Mouse (Mus musculus) liver, embryonic 15.5 days (tissue): ENCODE data around the gene Dusp3. TPM values are rescaled to one million over a fixed set of nuclear protein-coding genes. Genes with fewer than 3 reads are reported as not detected.
A peak's percentile ranks its signal among the peaks of the same experiment; 100 is the strongest.

Experiments
- ATAC-seq: fragments of 200-750 bp; cut with Nextera tagmentation; 2 replicates; pipeline ENCODE4 v1.8.0; 2017; ENCODE audit warnings: moderate number of reproducible peaks, mild to moderate bottlenecking, moderate library complexity; ENCODE audit not compliant: insufficient read depth
- H3K27ac ChIP-seq: fragments of 300-500 bp; sonication (generic); replicated peaks from 2 replicates; pipeline ENCODE4 v1.5.1; 2015; ENCODE audit warnings: mild to moderate bottlenecking, inconsistent platforms
- H3K27me3 ChIP-seq: fragments of 300-500 bp; sonication (generic); 2 replicates; pipeline ENCODE4 v1.6.1; 2015; ENCODE audit warnings: mild to moderate bottlenecking, inconsistent platforms
- H3K36me3 ChIP-seq: fragments of 300-500 bp; sonication (generic); replicated peaks from 2 replicates; pipeline ENCODE4 v1.6.1; 2015; ENCODE audit warnings: moderate library complexity, mild to moderate bottlenecking, inconsistent platforms
- H3K4me1 ChIP-seq: fragments of 300-500 bp; sonication (generic); replicated peaks from 2 replicates; pipeline ENCODE4 v1.6.1; 2015; ENCODE audit warnings: inconsistent platforms
- H3K4me2 ChIP-seq: fragments of 300-500 bp; sonication (generic); 2 replicates; pipeline ENCODE4 v1.6.1; 2015; ENCODE audit warnings: moderate library complexity, mild to moderate bottlenecking, inconsistent platforms
- H3K4me3 ChIP-seq: fragments of 300-500 bp; sonication (generic); replicated peaks from 2 replicates; pipeline ENCODE4 v1.5.1; 2015; ENCODE audit warnings: mild to moderate bottlenecking, inconsistent platforms
- H3K9ac ChIP-seq: fragments of 300-500 bp; sonication (generic); 2 replicates; pipeline ENCODE4 v1.6.1; 2015; ENCODE audit warnings: moderate library complexity, mild to moderate bottlenecking, inconsistent platforms
- H3K9me3 ChIP-seq: fragments of 300-500 bp; sonication (generic); replicated peaks from 2 replicates; pipeline ENCODE4 v1.6.1; 2016; ENCODE audit warnings: inconsistent platforms
- WGBS: fragments of 180-500 bp; shearing (Covaris S2); methylation state at CpG from one replicate; pipeline ENCODE4 v1.1.7; 2015; ENCODE audit warnings: mixed read lengths; ENCODE audit not compliant: insufficient replicate concordance; 5-methylcytosine and 5-hydroxymethylcytosine counted together
- polyA plus RNA-seq: library from polyadenylated mRNA; unstranded; fragments of >200 nt; fragmentation: Nextera tagmentation; extraction: Ambion mirVana; gene quantifications from 2 replicates; pipeline ENCODE4 v1.2.1, GENCODE M21; 2015

Dusp3 gene
- polyA plus RNA-seq, 1 experiment from 2014 or later: 7.8 TPM

DNA sequence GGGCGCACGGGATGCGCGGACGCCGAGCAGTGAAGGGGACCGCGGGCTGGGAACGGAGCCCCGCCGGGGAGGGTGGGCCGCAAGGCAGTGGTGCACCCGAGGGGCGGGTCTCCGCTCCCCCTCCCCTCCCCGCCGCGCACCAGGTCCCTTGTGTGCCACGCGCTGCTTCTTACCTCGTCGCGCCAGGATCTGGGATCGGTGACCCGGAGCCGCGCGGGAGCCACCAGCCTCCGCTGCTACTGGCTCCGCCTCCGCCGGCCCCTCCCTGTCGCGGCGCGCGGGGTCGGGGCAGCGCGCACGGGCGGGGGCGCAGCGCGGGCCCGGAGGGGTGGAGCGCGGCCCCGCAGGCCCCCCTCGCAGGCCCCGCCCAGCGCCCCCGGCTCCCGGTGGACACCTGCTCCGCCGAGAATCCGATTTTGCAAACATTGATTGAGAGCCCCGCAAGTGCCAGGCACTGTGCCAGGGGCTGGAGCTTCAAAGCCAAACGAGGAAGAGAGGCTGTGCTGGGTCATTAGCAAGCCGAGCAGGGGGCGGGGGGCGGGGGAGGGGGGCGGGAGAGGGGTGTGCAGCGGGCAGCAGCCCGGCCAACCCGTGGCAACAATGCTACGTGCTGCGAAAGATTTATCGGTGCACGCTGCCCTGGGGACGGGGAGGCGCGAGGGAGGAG lies 40.0 kb upstream of the Dusp3 start:
- peaks cover 31% of the 10 kb centered on the region for H3K4me1 ChIP-seq
- no peaks in the 10 kb centered on the region for H3K36me3 ChIP-seq
- H3K27ac ChIP-seq: no peak overlapping the region
- peak overlapping the region; percentile 81 for H3K4me2 ChIP-seq
- no peaks in the 10 kb centered on the region for H3K9me3 ChIP-seq
- H3K27me3 ChIP-seq: peaks cover 83% of the 10 kb centered on the region
- H3K9ac ChIP-seq: peak overlapping the region; percentile 18; the same call in 1 of the 2 replicates
- under 1% methylated on average over 64 of the region's 73 CpGs for WGBS
- peak overlapping the region; percentile 56 for H3K4me3 ChIP-seq
- ATAC-seq: peak; percentile 64

DNA sequence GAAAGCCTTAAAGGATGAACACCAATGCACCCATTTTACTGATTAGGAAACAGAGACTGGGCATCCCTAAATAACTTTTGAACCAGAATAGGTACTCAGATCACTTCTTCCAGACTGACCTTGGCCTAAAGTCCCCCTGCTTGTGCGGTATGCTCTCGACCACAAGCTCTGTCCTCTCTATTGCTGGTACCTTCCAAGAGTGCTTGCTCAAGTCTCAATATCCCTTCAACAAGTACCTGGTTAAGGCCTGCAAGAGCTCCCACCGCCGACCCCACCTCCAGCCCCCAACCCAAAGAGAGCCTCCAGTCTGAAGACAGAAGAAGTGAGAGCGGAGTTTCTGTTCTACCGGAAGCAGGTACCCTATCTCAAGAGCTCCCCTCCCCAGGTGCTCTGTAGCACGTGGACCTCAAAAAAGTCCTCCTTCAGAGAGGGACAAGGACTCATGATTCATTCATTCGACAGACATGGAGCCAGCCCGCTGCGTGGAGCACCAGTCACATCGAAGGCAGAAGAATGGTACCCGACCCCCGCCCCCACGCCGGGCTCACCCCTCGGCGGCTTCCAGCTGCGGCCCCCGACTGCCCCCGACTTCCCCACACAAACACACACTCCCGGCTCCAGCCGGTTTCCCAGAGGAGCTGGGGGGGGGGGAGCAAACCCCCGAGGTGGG lies 39.3 kb upstream of the Dusp3 start:
- H3K4me2 ChIP-seq: peak overlapping the region; percentile 81
- H3K9ac ChIP-seq: peak overlapping the region; percentile 18; the same call in 1 of the 2 replicates
- no peaks in the 10 kb centered on the region for H3K36me3 ChIP-seq
- H3K4me3 ChIP-seq: peak overlapping the region; percentile 56
- 5% methylated on average over 23 of the region's 23 CpGs for WGBS
- H3K27me3 ChIP-seq: peaks cover 85% of the 10 kb centered on the region
- H3K27ac ChIP-seq: no peak overlapping the region
- no peaks in the 10 kb centered on the region for H3K9me3 ChIP-seq
- H3K4me1 ChIP-seq: peaks cover 31% of the 10 kb centered on the region
- no peak for ATAC-seq

DNA sequence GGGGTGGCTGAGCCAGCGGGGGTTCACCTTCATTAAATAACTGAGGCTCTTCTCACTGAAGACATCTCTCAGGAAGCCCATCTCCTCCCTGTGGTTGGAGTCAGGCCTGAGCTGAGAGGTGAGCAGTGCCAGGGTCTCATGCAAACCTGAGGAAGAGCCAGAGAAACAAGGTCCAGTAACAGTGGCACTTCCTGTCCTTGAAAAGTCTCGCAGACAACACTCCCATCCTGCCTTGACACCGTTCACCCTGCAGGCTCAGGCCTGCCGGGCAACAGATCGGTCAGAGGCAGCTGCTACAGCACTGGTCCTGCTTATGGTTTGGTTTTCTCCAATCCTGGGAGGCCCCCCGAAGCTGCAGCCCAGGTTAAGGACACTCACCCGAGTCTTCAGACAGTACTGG lies 38.5 kb upstream of the Dusp3 start:
- no peak overlapping the region for H3K4me3 ChIP-seq
- 44% methylated on average over 7 of the region's 7 CpGs for WGBS
- H3K27ac ChIP-seq: no peak overlapping the region
- no peaks in the 10 kb centered on the region for H3K36me3 ChIP-seq
- no peaks in the 10 kb centered on the region for H3K9me3 ChIP-seq
- peaks cover 81% of the 10 kb centered on the region for H3K27me3 ChIP-seq
- no peak for ATAC-seq
- H3K4me1 ChIP-seq: peaks cover 30% of the 10 kb centered on the region
- no peak overlapping the region for H3K4me2 ChIP-seq
- no peak overlapping the region for H3K9ac ChIP-seq

DNA sequence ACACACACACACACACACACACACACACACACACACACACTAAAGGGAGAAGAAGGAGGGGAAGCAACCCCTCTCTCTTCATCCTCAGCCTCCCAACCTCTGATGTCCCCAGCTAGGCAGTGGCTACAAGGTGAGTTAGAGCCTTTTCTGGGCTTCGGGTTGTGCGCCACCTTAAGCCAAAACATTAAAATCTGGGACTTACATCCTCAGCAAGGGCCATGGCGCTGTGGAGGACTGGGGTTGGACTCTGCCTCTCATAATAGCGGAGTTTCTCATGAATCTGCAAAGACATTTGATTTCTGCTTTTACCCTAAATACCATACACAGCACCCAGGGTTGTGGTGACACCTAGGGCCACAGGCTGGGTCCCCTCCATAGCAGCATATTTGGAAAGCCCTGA lies 38.1 kb upstream of the Dusp3 start:
- H3K9ac ChIP-seq: no peak overlapping the region
- no peak overlapping the region for H3K4me2 ChIP-seq
- no peak overlapping the region for H3K27ac ChIP-seq
- H3K36me3 ChIP-seq: no peaks in the 10 kb centered on the region
- 59% methylated on average over 4 of the region's 4 CpGs for WGBS
- no peak overlapping the region for H3K4me3 ChIP-seq
- no peaks in the 10 kb centered on the region for H3K9me3 ChIP-seq
- peaks cover 25% of the 10 kb centered on the region for H3K4me1 ChIP-seq
- no peak for ATAC-seq
- peaks cover 77% of the 10 kb centered on the region for H3K27me3 ChIP-seq

DNA sequence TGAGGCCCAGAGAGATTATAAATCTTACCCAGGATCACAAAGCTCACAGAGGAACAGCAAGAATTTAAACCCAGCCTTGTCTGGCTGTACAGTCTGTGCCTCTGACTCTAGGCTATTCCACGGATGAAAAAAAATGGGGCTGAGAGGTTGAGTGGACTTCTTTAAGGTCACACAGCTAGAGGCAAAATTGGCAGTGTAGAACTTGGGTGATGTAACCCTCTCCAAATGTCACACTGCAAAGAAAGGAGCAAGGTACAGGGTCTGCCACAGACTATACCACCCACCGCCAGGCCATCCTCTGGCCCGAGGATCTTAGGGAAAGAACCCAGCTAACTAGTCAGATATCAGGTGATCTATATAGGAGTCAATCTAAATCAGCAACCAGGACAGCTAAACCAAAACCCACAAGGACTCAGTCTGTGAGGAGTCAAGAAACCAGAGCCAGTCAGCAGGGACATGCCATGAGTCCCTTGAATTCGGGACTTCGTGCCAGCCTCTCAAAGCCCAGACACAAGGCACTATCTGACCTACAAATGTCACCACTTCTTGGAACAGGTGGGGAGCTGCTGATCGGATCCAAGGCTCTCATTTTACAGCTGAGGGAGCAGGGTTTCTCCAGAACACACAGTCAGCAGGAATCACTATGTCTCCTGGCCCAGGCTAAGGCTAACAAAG lies 37.4 kb upstream of the Dusp3 start:
- H3K9me3 ChIP-seq: no peaks in the 10 kb centered on the region
- no peak overlapping the region for H3K9ac ChIP-seq
- no peak overlapping the region for H3K4me2 ChIP-seq
- H3K4me1 ChIP-seq: peaks cover 21% of the 10 kb centered on the region
- 72% methylated on average over 6 of the region's 6 CpGs for WGBS
- no peak for ATAC-seq
- H3K4me3 ChIP-seq: no peak overlapping the region
- peaks cover 72% of the 10 kb centered on the region for H3K27me3 ChIP-seq
- no peak overlapping the region for H3K27ac ChIP-seq
- no peaks in the 10 kb centered on the region for H3K36me3 ChIP-seq

DNA sequence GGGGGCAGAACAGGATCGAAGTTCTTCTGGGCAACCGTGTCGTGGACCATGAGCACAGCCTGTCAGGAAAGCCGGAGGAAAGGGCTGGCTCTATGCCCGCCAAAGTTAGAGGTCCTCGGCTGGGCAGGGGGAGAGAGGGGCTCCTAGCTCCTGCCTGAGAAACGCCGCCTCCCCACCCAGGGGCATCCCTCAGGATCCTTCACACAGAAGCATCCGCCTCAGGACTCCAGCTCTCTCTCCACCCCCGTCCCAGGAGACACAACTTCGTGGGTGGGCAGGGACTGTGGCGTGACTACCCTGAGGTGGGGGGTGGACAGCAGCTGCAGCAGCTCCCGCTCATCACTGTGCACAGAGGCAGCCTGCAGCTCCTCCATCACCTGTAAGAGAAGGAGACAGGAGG lies 36.6 kb upstream of the Dusp3 start:
- Histone ChIP-seq H3K4me3 (no peak overlapping the region), H3K27ac (no peak overlapping the region), H3K4me2 (no peak overlapping the region), H3K36me3 (no peaks in the 10 kb centered on the region), H3K9ac (no peak overlapping the region), H3K4me1 (peaks cover 17% of the 10 kb centered on the region), H3K9me3 (no peaks in the 10 kb centered on the region), H3K27me3 (peaks cover 65% of the 10 kb centered on the region)
- WGBS: 72% methylated on average over 13 of the region's 13 CpGs
- ATAC-seq: no peak

DNA sequence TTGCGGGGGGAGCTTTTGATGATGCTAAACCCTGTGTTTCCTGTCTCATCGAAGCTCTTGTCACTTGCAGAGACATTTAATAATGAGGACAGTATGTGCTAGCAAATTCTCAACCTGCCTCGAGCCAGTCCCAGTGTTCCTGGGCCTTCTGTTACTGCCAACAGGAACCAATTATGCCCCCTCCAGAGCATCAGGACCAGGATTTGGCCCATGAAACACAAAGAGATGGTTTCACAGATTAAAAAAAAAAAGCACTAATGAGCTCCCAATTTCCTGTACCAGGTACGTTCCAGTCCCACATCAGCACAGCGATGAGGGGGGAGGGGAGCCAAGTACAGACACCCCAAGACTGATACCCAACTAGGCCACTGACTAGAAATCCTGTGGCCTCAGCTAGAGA lies 34.4 kb upstream of the Dusp3 start:
- Histone ChIP-seq H3K9me3 (no peaks in the 10 kb centered on the region), H3K36me3 (no peaks in the 10 kb centered on the region), H3K4me3 (no peak overlapping the region), H3K4me1 (peaks cover 2% of the 10 kb centered on the region), H3K27me3 (peaks cover 43% of the 10 kb centered on the region), H3K9ac (no peak overlapping the region), H3K4me2 (no peak overlapping the region), H3K27ac (no peak overlapping the region)
- WGBS: 63% methylated on average over 5 of the region's 5 CpGs
- no peak for ATAC-seq

DNA sequence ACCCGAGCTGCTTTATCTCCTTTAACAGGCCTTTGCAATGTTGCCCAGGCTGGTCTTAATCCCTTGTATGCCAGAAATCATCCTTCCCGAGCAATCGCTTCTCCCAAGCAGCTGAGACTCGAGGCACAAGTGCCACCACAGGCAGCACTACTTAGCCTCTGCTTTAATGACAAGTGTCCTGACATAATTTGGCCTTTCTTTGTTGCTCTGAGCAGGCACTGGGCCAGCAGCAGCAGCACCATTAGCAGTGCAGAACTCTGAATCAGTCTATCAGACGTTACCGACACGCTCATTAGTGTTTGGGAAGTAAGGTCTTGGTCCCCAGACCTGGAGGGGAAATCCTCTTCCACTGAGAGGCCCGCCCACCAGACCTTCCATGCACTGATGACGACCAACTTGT lies 32.9 kb upstream of the Dusp3 start:
- H3K4me1 ChIP-seq: no peaks in the 10 kb centered on the region
- H3K4me2 ChIP-seq: no peak overlapping the region
- 60% methylated on average over 9 of the region's 9 CpGs for WGBS
- no peak overlapping the region for H3K27ac ChIP-seq
- H3K27me3 ChIP-seq: peaks cover 29% of the 10 kb centered on the region
- no peaks in the 10 kb centered on the region for H3K36me3 ChIP-seq
- ATAC-seq: no peak
- no peaks in the 10 kb centered on the region for H3K9me3 ChIP-seq
- no peak overlapping the region for H3K9ac ChIP-seq
- no peak overlapping the region for H3K4me3 ChIP-seq

DNA sequence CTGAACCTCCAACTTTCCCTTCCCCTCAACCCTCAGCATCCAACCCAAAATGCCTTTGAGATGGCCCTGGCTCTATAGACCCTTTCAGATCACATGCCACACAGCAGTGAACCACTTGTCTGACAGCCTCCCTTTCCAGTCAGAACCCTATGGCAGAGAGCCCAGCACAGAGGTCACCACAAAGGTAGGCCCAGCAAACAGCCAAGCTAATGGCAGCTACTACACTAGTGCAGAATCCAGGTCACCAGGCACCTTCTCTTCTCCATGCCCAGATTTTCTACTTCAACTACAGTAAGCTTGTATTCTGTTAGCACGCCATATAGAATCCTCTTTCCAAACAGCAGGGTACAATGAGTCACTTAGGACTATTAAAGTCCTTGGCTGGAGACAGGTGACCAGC lies 29.3 kb upstream of the Dusp3 start:
- WGBS: 71% methylated on average over 1 of the region's 1 CpGs
- H3K9me3 ChIP-seq: no peaks in the 10 kb centered on the region
- no peak overlapping the region for H3K4me2 ChIP-seq
- no peaks in the 10 kb centered on the region; the same call in 1 of the 2 replicates for H3K27me3 ChIP-seq
- H3K36me3 ChIP-seq: no peaks in the 10 kb centered on the region
- no peak overlapping the region for H3K4me3 ChIP-seq
- H3K27ac ChIP-seq: no peak overlapping the region
- ATAC-seq: no peak
- no peaks in the 10 kb centered on the region for H3K4me1 ChIP-seq
- H3K9ac ChIP-seq: no peak overlapping the region

DNA sequence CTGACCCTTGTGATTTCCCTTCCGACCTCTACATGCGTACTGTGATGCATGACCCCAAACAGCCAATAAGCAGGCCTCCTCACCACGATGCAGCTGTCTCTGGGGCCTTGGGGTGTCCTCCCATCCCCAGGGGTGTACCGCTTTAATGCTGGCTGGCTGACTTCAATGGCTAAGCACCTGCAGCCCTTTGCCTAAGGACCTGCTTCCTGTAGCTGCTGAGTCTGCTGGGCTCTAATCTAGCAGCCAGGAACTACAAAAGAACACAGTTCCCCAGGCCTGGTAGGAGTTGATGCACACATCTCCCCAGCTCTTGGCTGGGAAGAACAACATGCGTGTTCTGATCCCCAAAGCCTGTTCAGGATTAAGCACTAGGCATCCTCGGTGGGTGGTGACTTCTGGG lies 28.7 kb upstream of the Dusp3 start:
- Histone ChIP-seq H3K27ac (no peak overlapping the region), H3K9me3 (no peaks in the 10 kb centered on the region), H3K27me3 (no peaks in the 10 kb centered on the region; the same call in 1 of the 2 replicates), H3K4me1 (no peaks in the 10 kb centered on the region), H3K4me2 (no peak overlapping the region), H3K9ac (no peak overlapping the region), H3K4me3 (no peak overlapping the region), H3K36me3 (no peaks in the 10 kb centered on the region)
- ATAC-seq: no peak
- WGBS: 54% methylated on average over 6 of the region's 6 CpGs

DNA sequence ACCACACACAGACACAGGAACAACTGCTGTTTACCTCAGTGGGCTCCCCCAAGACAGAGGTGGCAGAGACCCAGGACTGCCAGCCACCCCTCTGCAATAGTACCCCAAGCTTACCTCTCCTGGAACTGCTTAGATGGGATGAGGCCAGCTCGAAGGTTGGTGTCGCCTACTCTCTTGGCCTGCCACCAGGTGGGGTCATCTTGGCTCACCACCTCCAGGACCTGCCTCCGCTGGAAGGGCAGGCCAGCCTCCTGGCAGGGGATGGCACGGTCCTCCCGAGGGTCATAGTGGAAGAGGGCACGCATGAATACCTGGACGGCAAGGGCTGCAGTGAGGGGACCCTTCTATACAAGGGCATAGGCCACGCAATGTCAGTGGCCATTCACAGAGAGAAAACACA lies 26.4 kb upstream of the Dusp3 start:
- no peak for ATAC-seq
- no peaks in the 10 kb centered on the region for H3K4me1 ChIP-seq
- no peak overlapping the region for H3K27ac ChIP-seq
- H3K4me3 ChIP-seq: no peak overlapping the region
- H3K27me3 ChIP-seq: no peaks in the 10 kb centered on the region
- no peaks in the 10 kb centered on the region for H3K9me3 ChIP-seq
- H3K9ac ChIP-seq: no peak overlapping the region
- H3K36me3 ChIP-seq: no peaks in the 10 kb centered on the region
- 65% methylated on average over 8 of the region's 8 CpGs for WGBS
- H3K4me2 ChIP-seq: no peak overlapping the region
